Mouse (Mus musculus): ENCODE results near the gene Pnpla5. TPM values are rescaled to one million over a fixed set of nuclear protein-coding genes. Genes with fewer than 3 reads are reported as not detected.
A peak's percentile ranks its signal among the peaks of the same experiment; 100 is the strongest.

Pnpla5 gene
- polyA plus RNA-seq, 1 experiment = not detected

DNA sequence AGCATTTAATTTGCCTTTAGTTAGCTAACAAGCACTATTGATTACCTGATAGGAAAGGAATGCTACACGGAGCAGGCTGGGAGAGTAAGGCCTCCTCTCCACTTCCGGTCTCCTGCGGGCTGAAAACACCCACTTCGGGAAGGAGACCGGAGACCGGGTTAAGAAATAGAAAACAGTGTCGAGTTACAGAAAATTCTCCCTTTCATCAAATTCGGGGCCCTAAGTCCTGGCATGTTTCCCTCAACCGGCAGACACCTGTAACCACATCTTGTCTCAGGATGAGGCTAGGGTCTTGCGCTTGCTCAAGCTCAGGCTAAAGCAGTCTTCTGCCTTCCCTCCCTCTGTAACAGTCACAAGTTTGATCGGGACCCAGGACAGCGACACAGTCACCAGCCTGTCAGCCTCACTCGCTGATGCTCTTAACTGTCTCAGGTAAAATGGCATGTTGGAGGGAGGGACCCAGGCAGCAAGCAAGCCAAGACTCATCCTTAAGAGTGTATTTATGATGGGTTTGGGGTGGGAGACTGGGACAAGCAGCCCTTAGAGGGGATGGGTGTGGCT, 52.8 kb downstream of the Pnpla5 start:
- no peak for DNase-seq (ENCODE audit: extremely low spot score in 1 of 2, low spot score in 1 of 2)

DNA sequence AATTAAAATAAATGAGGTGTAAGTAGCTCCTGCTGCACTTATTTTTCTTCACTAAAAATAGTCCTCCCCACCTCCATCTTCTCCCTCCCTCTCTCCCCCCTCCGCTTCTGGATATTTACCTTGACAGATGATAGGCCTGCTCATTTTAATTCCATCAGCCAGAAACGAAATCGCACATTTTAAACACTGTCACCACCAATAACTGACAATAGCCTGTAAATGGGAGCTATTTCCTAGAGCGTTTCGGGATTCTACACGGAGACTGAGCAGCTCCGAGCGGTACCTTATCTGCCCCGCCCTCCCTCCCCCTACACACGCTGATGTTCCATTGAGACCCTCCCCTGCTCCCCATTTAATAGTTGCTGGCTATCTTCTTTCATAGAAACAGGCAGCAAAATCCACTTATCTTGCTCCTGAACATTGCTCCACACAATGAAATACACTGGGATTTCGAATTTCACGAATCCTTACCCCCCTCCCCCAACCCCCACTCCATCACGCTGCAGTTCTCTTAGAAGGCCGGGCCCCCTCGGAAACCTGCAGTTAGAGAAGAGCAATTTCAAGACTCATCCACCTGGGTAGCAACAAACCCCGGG, 53.4 kb downstream of the Pnpla5 start:
- no peak for DNase-seq (ENCODE audit: extremely low spot score in 1 of 2, low spot score in 1 of 2)

DNA sequence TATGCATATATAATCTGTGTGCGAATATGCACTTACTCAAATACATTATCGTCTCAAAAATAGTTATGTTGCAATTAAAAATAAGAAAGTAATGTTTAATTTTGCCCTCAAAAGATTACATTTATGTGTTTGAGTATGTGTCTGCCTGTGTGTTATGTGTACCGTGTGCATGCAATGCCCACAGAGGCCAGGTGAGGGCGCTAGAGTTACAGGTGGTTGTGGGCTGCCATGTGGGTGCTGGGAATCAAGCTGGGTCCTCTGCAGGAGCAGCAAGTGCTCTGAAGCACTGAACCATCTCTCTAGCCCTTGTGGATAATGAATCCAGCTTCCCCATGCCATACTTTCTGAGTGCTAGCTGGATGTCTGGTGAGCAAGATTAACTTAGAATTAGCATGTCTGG, 57.3 kb downstream of the Pnpla5 start:
- DNase-seq (ENCODE audit: extremely low spot score in 1 of 2, low spot score in 1 of 2) = no peak

DNA sequence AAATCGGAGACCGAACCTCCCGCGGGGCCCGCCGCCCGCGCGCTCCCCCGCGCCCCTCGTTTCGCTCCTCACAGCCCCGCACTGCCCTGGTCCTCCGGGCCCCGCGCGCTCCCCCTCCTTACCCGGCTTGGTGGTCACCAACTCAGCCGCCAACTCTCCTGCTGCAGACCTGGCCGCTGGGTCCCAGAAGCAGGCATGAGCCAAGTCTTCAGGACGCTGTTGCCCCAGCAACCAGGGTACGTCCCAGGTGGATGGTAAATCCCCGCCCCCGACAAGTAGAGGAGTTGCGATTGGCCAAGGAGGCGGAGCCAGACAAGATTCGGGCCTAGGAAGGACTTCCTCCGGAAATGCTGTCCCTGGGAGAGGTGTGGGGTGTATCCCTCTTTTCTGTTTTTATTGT, 57.8 kb downstream of the Pnpla5 start, which contains the start of gene Efcab6:
Gene Efcab6, minus strand, starts transcription at position 240 of the 400 bp plus-strand sequence.
- DNase-seq (ENCODE audit: extremely low spot score in 1 of 2, low spot score in 1 of 2) = peak in 1 of 2 experiments; percentile 83

Other genes starting within 250 kb of the Pnpla5 start
- 7.6 and 9.6 TPM in 2 replicates for gene Efcab6, start 57.8 kb downstream of the Pnpla5 start, polyA plus RNA-seq (2012; rRNA removed)
- 326 and 363 TPM in 2 replicates for gene Sult4a1, start 17.4 kb downstream of the Pnpla5 start, polyA plus RNA-seq (2012; rRNA removed)
- gene Pnpla3, start 44.7 kb upstream of the Pnpla5 start, polyA plus RNA-seq (2012; rRNA removed) = 18.3 and 21.6 TPM in 2 replicates
- gene Samm50, start 69.1 kb upstream of the Pnpla5 start, polyA plus RNA-seq (2012; rRNA removed) = 43.7 and 53.4 TPM in 2 replicates
- gene Parvb, start 108.9 kb upstream of the Pnpla5 start, polyA plus RNA-seq (2012; rRNA removed) = 16.2 and 17.0 TPM in 2 replicates
- 5.0 and 5.4 TPM in 2 replicates for gene Parvg, start 200.9 kb upstream of the Pnpla5 start, polyA plus RNA-seq (2012; rRNA removed)